16 mouse cellular contexts compared by ENCODE assay signal in genomic region chr17:63077509-63077908, GRCm38 (mm10).
DNase-seq lines count a peak whose midpoint lies in the region; ATAC-seq and TF ChIP-seq lines count a peak whose summit lies in the region.
"Had no signal": no experiment of that assay in that cellular context is flagged by ENCODE, and none has a peak within 500 bp of the region (broad histone marks: within the 10 kb centered on the region; RNA-seq: fewer than 3 reads in every experiment).

No protein-coding gene starts in this region.

- no peak overlapping the region for H3K4me2 ChIP-seq in lung, embryonic 14.5 days
- H3K4me2 ChIP-seq: embryonic facial prominence, embryonic 15.5 days had no signal

- DNase-seq in cerebellum, adult 11-12 months, result peak; percentile 31
- no peak for DNase-seq in cerebellum, postnatal 4 days (ENCODE audit: low spot score in 2 of 2)
- peak; percentile 58 for DNase-seq in lung, embryonic 14.5 days
- no peak for DNase-seq in lung, adult 2 months
- peak; percentile 47 to 56 for DNase-seq in cerebellum, adult 18-20 months
- DNase-seq in cerebellum, postnatal 36 days, result peak; percentile 55 to 57
- DNase-seq in thymus, postnatal 10 days (ENCODE audit: low spot score in 2 of 2), result no peak
- DNase-seq: gastrocnemius, postnatal 10 days; kidney, adult 8-10 months; kidney, postnatal 25 days; layer of hippocampus, adult 9-11 months; spleen, adult 18-20 months; thymus, postnatal 14 days had no signal

- ATAC-seq in lung, embryonic 14.5 days (ENCODE audit: insufficient read depth), result peak; percentile 70
- ATAC-seq in megakaryocyte-erythroid progenitor cell, adult 5-6 weeks (replicated peaks; ENCODE audit: low FRiP score, low TSS enrichment, poor library complexity, severe bottlenecking), result no peak
- ATAC-seq: hindbrain, embryonic 16.5 days had no signal

- no peak for TF ChIP-seq CTCF in lung, embryonic 14.5 days (IDR thresholded peaks at IDR 0.05; ENCODE audit: low read depth)
- no peak for TF ChIP-seq CTCF in lung, adult 2 months (IDR thresholded peaks at IDR 0.05; ENCODE audit: insufficient read depth, low read length)

- no peaks in the 10 kb centered on the region for H3K27me3 ChIP-seq in lung, embryonic 14.5 days (ENCODE audit: insufficient read depth, low read length)
- H3K27me3 ChIP-seq: embryonic facial prominence, embryonic 15.5 days had no signal

- H3K4me3 ChIP-seq in lung, embryonic 14.5 days (ENCODE audit: low read depth, low read length), result no peak overlapping the region
- H3K4me3 ChIP-seq in lung, adult 2 months (replicated peaks; ENCODE audit: extremely low read depth, low read depth, low read length), result no peak overlapping the region
- H3K4me3 ChIP-seq: embryonic facial prominence, embryonic 15.5 days had no signal

- no peaks in the 10 kb centered on the region for H3K9me3 ChIP-seq in lung, embryonic 14.5 days (ENCODE audit: low read depth, low read length)
- H3K9me3 ChIP-seq: embryonic facial prominence, embryonic 15.5 days had no signal

- WGBS in lung, embryonic 14.5 days, result 44% methylated on average over 5 of the region's 5 CpGs
- WGBS in lung, adult 2 months, result 84% methylated on average over 5 of the region's 5 CpGs

- peaks cover 3% of the 10 kb centered on the region; the same call in 1 of the 2 replicates for H3K4me1 ChIP-seq in lung, embryonic 14.5 days (ENCODE audit: insufficient read depth)
- H3K4me1 ChIP-seq in lung, adult 2 months (ENCODE audit: control insufficient read depth, insufficient read depth, low read length), result peaks cover 7% of the 10 kb centered on the region

- no peaks in the 10 kb centered on the region for H3K36me3 ChIP-seq in lung, embryonic 14.5 days (ENCODE audit: insufficient read depth)
- H3K36me3 ChIP-seq: embryonic facial prominence, embryonic 15.5 days had no signal

- TF ChIP-seq POLR2A in lung, adult 2 months (IDR thresholded peaks at IDR 0.05; ENCODE audit: borderline replicate concordance, extremely low read depth, low read depth, low read length), result no peak

- no peak overlapping the region for H3K9ac ChIP-seq in lung, embryonic 14.5 days
- H3K9ac ChIP-seq: embryonic facial prominence, embryonic 15.5 days had no signal

- H3K27ac ChIP-seq in lung, embryonic 14.5 days (ENCODE audit: low read depth), result no peak overlapping the region

Comparison
In these comparisons a context has a peak if more than half of its experiments do, and no peak if none do; other contexts are left out.
1. DNase-seq: peak in cerebellum, adult 11-12 months (single experiment), lung, embryonic 14.5 days (single experiment), cerebellum, adult 18-20 months (2 of 2) and cerebellum, postnatal 36 days (2 of 2); none in cerebellum, postnatal 4 days (0 of 2), lung, adult 2 months (single experiment) and thymus, postnatal 10 days (0 of 2).